Mouse (Mus musculus): ENCODE measurements around the gene Trpv2.

Gene Trpv2

DNA sequence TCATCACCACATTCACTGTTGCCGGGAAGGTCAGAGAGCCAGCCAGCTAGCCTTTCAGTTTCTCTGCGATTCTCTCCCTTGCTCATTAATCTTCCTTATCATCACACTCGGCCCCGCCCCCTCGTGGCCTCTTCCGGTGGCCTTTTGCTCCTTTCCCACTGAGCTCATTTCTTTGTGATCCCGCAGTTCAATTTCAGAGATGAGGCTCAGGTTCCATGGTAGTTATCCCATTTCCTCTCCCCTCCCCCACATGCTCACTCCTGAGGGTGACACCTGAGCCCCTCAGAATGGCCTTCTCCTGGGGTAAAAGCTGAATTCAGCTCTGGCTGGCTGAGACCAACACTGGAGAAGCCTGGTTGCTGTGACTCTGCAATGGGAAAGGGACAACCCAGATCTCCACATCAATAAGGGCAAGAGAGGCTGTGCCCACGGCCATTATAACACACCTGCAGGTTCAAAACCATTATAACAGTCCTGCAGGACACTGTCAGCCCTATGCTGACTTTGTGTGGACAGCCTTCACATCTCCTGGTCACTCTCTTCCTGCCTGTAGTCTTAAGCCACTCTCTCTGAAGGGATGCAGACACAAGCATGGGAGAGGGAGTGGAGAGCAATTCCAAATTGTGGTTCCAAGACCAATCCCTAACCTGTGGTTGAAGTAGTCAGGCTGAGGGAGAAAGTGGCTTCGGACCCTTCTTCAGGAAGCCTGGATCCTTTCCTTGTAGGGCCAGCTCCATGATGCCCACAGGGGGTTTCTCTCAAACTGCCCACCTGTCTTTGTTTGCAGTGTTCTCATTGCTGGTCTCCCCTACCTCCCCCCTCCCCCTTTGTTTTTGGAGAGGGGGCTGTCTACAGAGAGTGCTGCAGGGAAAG lies 55.3 kb downstream of the Trpv2 start:
- no peak for ATAC-seq (ENCODE audit: low TSS enrichment)

DNA sequence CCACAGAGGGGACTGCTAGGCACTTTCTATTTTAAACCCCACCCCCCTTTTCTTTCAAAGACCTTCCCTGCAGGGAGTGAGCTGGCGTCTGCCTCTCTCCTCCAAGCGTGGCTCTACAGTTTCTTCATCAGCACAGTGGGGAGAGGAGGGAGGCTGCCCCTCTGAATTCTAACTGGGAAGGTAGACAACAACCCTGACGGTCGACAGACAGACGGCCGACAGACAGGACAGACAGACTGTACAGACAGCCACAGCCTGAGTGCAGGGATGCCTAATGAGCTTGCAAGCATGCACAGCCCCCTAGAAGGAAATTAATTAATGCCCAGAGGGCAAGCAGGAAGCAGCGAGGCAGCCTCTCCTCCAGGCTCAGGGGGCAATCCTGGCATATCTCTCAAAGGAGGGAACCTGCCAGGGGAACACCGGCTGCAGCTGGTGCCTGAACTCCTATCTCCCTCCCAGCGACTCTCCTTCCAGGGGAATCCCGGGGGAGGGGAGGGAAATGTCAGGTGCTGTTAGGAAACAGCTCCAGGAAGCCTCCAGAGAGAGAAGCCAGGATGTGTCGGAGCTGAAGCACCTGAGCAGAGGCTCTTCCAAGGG lies 56.0 kb downstream of the Trpv2 start:
- ATAC-seq (ENCODE audit: low TSS enrichment) = peak; percentile 13; the same call in 1 of the 2 replicates

DNA sequence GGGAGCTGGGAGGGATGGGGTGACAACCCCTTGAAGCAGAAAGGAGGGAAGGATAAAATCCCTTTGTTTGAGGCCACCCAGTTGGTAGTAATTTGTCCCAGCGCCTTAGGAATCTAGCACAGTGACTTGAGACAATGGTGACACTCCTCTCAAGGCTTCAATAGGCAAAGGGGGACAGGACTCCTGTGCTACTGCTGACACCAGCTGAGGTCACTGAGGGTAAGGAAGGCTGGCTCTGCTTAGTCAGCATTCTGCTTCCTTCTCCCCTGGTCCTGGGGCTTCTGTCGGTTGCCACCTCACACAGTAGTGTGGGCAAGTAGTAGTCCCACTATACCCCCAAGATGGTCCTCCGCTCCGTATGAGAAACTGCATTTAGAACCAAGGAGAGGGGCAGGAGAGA lies 56.9 kb downstream of the Trpv2 start:
- no peak for ATAC-seq (ENCODE audit: low TSS enrichment)

DNA sequence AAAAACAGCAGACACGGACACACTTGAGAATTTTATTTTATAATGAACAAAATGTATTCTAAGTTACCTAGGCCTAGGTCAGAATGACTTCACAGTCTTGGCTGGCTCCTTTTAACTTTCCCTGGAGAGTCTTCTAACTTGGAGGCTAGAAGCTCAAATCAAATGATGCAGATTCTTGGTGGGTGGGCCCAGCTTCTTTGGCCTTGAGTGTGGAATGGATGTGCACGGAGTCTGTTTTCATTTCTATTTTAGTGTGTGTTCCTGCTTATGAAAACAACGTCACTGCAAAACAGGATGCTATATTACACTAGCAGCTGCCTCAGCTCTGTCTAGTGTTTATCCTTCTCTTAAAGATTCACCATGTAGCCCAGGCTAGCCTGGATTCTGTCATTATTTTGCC lies 61.1 kb downstream of the Trpv2 start:
- ATAC-seq (ENCODE audit: low TSS enrichment) = no peak

DNA sequence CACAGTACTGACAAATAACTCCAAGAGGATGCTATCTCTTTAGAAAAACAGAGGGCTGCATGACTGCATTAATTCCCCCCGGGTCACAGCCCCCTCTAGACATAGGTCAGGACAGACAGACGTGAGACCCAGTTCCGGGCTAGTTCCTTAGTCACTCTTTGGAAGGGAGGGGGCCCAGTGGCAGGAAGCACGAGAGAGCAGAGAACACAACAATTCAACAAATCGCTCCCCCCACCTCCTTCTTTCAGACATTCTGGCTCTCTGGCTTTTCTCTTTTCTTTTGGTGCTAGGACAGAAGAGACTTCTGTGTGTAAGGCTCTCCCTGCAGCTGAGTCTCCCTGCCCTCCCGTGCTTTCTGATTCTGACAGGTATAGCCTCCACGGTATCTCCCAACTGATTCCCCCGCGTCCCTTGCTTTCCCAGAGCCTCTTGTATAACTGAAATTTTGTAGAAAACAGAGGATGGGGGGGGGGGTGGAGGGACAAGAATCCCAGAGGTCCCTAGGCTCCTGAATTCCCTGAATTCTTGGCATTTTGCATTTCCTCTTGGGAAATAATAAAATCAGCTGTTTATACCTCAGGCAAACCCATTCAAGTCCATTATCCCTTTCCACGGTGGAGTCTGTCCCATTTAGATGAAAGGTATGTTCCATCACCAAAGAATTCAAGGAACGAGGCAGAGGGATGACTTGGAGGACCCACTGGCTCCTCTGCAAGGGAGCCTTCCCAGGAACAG lies 62.0 kb downstream of the Trpv2 start:
- peak; percentile 30; the same call in 1 of the 2 replicates for ATAC-seq (ENCODE audit: low TSS enrichment)

DNA sequence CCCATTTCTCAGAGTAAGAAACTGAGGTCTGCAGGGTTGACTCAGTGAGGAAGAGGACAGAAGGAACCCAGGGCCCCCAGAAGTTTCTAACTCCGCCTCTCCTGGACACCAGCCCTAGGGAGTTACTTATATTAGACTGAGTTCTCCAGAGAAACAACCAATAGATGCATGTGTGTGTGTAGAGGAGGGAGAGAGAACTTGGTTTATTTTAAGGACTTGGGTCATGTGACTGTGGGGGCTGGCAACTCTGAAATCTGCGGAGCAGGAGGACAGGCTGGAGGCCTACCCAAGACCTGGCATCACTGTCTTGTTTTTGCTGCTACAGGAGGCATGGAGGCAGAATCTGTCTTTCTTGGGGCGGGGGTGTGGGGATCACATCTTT lies 62.5 kb downstream of the Trpv2 start:
- ATAC-seq (ENCODE audit: low TSS enrichment) = peak; percentile 72

DNA sequence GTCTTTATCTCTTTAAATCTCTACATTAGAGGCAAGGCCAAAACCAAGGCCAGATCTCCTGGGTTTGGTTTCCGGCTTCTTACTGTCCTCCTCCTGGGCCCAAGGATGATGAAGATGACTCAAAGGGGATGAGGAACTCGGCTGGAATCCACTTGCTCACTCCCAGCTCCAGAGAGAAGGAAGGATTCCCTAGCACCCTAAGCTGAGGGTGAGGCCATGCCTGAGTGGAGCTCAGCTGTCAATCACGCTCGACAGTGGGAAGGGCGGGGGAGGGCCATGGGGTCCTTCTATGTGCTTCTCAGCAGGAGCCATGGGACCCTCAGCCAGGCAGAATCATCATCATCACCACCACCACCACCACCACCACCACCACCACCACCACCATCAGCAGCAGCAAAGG lies 63.1 kb downstream of the Trpv2 start:
- ATAC-seq (ENCODE audit: low TSS enrichment) = 0 out of 2 replicates have a peak, but pooled peaks have one; percentile 13

DNA sequence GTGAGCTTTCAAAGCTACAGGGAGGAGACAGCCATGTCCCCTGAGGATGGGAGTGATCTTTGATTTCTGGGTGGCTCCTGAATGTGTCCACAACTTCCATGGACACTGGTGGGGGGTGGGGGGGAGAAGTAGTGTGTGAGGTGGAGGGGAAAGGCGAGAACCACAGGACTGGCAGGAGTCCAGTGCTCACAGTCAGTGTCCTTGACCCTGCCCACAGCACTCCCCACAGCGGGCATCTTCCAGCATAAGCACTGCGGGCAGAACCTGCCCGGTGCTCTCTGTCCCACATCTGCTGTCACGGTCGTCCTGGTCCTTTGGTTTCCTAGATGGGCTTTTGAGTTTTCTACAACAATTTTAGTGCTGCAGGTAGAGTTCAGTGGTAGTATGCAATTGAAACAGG lies 63.5 kb downstream of the Trpv2 start:
- no peak for ATAC-seq (ENCODE audit: low TSS enrichment)

DNA sequence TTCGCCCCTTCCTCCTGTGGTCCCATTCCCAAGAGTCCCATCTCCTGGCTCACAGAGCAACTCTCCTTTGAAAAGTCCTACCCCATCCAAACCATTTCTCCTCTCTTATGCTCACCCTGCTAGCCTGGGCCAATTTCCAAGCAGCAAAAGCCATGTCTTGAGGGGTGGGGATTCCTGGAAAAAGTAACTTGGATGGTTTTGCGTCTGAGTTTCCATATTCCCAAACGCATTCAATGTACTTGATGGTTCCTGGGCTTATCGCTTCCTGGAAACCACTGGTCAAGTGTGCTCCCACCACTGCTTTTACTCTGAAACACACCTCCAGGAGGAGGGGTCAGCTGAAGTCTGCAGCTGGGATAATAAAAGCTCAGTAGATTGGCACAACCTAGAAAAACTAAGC lies 64.1 kb downstream of the Trpv2 start:
- ATAC-seq (ENCODE audit: low TSS enrichment) = no peak

DNA sequence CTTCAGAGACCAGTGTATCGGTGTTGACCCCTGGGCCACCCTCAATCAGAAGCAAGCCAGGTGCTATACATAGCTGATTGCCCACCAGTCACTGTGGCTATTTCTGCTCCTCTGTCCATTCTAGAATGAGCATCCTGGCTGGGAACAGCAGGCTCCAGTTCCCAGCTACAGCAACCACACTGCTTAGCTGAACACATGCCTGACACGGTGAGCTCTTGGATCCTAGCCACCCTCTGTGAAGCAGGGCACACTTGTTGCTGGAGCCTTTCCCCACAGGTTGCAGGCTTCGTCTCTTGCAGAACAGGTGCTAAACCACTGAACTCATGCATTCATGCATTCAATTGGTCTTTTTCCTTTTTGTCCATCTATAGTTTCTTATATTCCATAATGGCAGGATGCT lies 66.1 kb downstream of the Trpv2 start:
- ATAC-seq (ENCODE audit: low TSS enrichment) = no peak

DNA sequence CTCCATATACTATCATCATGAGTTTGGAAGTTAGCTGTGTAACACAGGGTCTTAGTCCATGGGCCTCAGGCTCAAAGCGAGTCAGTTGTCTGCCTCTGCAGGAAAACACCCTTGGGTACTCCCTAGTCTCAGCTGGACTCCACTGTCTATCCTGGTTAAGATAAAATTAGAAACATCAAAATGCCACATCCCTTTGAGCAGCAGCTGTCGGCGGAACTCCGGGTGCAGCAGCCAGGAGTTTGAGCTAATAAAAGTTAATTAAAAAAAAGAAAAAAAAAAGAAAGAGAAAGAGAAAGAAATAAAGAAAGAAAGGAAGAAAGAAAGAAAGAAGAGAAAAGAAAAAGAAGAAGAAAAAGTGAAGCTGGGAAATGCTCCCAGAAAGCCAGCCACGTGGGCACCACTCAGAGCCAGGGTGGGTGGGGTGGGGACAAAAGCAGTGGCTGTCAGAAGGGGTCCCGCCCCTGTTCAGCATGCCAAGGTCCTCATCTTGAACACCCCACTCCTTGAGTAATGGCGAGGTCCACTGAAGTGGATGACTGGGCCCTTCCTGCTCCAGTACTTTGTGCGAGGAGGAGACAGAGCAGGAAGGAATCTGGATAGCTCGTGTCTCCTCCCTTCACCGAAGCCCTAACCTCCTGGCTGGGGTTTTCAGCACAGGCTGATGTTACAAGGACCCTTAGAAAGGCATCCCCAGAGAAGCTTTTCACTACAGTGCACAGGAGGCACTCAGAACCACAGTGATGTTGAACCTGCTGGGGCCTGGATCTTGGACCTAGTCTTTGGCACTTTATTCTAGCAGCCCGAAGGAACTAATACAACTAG lies 67.9 kb downstream of the Trpv2 start:
- ATAC-seq (ENCODE audit: low TSS enrichment) = no peak

DNA sequence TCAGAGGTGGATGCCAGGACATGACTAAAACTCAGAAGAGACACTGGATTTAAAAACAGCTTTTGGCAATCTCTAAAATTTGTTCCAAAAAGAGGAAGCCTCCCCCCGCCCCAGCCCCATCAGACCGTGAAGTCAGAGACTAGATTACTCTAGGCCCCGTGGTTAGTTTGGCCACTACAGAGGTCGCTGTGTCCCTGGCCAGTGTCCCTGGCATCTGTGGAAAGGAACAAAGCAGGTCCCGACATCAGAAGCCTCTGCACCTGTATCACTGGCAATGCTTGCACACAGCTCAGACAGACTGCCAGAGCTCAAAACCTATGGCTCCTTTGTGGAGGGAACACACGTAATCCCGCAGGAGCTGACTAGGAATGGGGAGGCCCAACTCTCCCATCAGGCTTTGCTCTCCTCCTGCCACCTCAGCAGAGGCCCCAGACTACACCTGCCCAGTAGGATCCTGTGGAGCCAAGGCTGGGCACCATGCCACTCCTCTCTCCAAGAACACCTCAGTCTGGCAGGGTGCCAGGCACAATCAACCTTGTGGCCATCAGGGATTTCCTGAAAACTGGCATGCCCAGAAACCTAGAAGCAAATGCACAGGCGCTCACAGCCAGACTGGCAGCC lies 68.8 kb downstream of the Trpv2 start:
- ATAC-seq (ENCODE audit: low TSS enrichment) = 0 out of 2 replicates have a peak, but pooled peaks have one; percentile 14

DNA sequence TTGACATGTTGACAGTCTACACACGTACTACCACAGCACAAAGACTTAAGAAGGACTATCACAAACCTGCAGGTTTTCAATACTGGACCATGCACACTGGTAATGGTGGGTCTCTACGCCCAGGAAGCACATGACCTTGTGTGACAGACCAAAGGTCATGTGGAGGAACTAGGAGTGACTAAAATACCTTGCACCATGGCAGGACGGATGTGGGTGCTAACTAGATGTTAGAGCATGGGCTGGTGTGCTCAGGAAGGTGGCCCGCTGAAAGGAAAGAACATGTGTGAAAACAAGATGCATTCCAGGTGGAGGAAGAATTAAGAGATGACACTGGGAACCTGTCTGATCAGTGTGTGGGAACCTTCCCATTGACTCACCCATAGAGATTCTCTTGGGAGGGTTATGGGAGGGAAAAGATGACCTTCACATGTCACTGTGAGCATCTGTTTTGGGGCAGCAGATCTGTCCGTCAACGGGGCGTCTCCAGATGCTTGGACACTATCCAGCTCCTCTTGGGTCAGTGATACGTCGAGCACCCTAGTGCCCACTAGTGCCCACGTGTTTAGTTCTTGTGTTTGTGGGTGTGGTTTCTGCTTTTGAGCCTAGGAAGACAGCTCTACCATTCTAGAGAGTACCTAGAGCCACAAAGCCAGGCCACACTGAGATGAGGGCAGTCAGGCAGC lies 69.5 kb downstream of the Trpv2 start:
- ATAC-seq (ENCODE audit: low TSS enrichment) = no peak

DNA sequence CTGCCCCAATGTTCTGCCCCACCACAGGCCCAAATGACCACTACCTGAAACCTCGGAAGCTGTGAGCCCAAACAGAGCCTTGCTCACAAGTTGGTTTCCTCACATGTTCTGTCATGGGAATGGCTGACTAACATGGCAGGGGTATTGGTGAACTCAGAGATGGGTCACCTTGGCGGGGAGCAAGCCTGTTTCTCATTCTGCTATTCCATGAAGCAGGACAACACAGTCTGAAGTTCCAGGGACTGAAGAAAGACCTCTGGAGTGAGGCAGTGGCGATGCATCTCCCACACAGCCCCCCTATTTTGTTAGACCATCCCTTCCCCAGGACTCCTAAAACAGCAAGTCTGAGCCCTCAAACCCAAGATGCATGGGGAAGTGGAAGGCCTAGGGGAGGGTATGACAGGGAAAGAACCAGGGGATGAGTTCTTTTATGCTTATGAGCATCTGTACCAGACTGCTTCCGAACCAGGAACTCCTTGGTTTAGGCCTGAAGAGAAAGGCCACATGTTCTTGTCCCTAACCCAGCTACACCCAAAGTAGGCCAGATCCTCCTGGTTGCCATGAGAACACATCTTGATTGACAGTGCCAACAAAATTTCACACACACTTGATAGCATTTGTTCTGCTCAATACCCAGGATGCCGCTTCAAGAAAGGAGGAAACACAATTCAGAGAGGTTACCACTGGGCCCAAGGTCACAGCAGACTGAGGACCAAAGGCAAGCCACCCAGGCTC lies 70.5 kb downstream of the Trpv2 start:
- no peak for ATAC-seq (ENCODE audit: low TSS enrichment)

DNA sequence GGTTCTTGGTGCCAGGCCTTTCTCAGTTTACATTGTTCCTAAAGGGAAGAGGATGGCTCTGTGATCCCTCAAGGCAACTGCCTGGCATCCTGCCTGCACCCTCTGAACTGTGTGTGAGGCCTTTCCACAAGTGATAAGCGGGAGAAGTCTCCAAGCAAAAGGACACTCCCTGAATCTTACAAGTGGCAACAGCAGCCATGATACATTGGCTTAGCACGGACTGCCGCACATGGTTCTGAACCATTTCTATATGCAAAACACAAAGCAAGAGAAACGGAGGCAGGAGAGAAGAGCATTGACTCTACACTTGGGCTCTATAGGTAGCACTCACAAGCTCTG lies 71.0 kb downstream of the Trpv2 start:
- no peak for ATAC-seq (ENCODE audit: low TSS enrichment)

DNA sequence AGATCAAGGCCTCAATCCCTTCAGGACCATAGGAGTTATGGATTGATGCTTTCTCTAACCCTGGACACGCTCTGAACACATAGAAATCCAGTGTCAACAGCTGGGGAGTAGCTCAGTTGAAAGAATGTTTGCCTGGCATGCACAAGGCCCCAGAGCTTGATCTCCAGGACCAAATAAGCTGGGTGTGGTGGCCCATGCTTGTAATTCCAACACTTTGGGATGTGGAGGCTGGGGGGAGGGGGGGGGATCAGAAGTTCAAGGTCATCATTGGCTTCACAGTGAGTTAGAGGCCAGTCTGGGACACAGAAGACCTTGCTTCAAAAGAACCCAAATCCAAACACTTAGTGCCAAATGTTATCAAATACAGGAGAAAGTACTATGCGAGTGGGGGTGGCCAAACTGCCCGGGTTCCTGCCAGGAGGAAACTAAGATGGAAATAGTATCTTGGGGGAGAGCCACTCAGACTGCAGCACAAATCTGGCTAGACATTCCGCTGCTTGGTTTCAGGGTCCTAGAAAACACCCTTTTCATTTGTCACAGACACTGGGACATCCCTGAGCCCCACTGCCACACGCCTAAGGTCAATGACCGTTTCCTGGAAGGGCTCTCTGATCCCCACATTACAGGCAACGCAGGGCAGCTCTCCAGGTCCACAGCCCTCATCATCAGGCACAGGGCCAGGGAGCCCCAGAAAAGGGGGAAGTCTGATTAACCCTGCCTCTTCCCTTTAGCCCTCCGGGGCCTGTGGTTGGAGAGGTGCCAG lies 71.6 kb downstream of the Trpv2 start:
- peak; percentile 55 for ATAC-seq (ENCODE audit: low TSS enrichment)

DNA sequence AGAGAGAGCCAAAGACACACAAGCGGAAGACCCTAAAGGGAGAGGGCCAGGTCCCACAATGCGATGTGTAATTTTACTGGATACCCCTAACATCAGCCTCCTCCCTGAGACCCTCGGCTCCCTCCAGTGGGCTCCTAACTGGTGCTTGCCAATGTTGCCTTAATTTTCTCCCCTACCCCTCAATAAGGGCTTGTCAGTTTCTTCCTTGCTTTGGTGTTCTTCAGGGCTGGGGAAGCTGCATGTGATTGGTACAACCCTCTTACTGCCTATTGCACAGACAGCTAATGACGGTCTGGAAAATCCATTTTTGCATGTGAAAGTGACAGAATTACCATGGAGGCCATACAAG lies 72.2 kb downstream of the Trpv2 start:
- no peak for ATAC-seq (ENCODE audit: low TSS enrichment)

DNA sequence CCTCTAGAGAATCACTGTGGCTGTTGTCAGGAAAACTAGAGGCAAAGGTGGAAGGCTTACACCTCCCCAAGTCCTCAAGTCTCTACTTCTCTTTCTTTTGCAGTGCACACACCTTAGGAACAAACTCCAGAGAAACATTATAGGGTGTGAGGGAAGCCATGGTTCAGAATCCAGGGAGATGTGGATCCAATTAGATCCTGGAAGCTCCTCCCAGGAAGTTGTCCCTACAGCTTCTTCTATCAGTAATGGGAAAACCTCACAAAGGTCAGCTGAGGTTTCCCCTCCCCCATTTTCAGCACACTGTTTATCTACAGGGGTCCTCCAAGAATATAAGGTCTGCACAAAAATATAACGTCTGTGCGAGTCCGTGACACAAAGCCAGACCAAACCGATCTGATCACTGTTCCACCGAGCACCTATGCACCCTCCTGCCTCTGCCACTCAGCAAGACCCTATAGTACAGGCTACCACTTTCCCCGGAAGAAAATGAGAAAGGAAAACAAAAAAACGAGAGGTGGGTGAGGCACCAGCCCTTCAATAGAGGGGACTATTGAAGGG lies 72.8 kb downstream of the Trpv2 start:
- no peak for ATAC-seq (ENCODE audit: low TSS enrichment)

All from frontal cortex, adult (tissue).